ENCODE assay signal across 8 mouse cellular contexts in the genomic region with DNA sequence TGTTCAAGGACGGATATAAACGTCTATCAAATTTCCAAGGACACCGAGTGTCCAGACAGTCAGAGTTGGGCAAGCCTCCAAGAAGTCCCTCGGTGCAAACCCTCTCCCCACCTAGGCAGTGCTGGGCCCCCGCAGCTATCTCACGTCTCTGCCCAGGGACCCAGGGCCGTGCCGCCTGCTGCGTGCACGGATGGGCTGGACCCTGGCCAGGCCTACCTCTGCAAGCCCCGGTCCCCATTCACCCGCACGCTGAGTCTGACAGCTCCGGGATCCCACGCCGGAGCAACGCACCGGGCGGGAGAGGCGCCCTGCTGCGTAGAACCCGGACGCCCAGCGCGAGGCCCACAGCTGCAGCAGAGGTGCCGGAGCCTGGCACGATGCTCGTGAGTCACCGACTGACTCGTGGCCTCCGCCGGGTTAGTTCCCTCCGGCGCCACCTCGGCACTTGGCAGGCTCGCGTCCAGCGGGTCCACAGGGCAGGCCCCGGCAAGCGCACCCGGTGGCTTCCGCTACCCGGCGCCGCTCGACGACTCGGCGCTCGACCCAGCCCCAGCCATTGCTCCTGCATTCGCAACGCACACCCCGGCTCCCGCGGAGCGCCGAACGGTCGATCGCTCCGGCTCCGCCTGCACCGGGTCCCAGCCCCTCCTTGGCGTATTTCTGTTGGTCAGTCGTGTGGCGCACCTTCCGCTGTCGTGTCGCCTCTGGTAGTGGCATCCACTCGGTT. TPM values are rescaled to one million over a fixed set of nuclear protein-coding genes. Genes with fewer than 3 reads are reported as not detected.
DNase-seq lines count a peak whose midpoint lies in the region; ATAC-seq lines count a peak whose summit lies in the region.

No protein-coding gene starts in this region.

- peak; percentile 96 for ATAC-seq in heart, embryonic 15.5 days (replicated peaks; ENCODE audit: insufficient number of reproducible peaks, insufficient read depth, low FRiP score, low read depth)
- ATAC-seq in liver, embryonic 13.5 days (ENCODE audit: low read depth): peak; percentile 90
- peak; percentile 97 for ATAC-seq in stomach, embryonic 14.5 days (ENCODE audit: insufficient number of reproducible peaks, insufficient read depth, low FRiP score, low read depth)

- H3K4me2 ChIP-seq in heart, embryonic 15.5 days: peak overlapping the region; percentile 81
- peak overlapping the region; percentile 91 for H3K4me2 ChIP-seq in liver, embryonic 13.5 days
- peak overlapping the region; percentile 76 for H3K4me2 ChIP-seq in stomach, embryonic 14.5 days (replicated peaks; ENCODE audit: low read depth, low read length)

- H3K27ac ChIP-seq in forebrain, embryonic 10.5 days: peak overlapping the region; percentile 88
- peak overlapping the region; percentile 96 for H3K27ac ChIP-seq in heart, embryonic 15.5 days
- peak overlapping the region; percentile 88 for H3K27ac ChIP-seq in liver, embryonic 13.5 days
- peak overlapping the region; percentile 73 for H3K27ac ChIP-seq in stomach, embryonic 14.5 days (ENCODE audit: low read length)

- WGBS in forebrain, embryonic 10.5 days: under 1% methylated on average over 70 of the region's 70 CpGs
- under 1% methylated on average over 67 of the region's 70 CpGs for WGBS in heart, embryonic 15.5 days
- under 1% methylated on average over 70 of the region's 70 CpGs for WGBS in liver, embryonic 13.5 days (ENCODE audit: insufficient replicate concordance)
- WGBS in stomach, embryonic 14.5 days: under 1% methylated on average over 70 of the region's 70 CpGs

- no peaks in the 10 kb centered on the region for H3K9me3 ChIP-seq in forebrain, embryonic 10.5 days
- H3K9me3 ChIP-seq in heart, embryonic 15.5 days (replicated peaks): no peaks in the 10 kb centered on the region
- H3K9me3 ChIP-seq in liver, embryonic 13.5 days (replicated peaks): no peaks in the 10 kb centered on the region
- H3K9me3 ChIP-seq in stomach, embryonic 14.5 days (ENCODE audit: control insufficient read depth, low read depth, low read length): no peaks in the 10 kb centered on the region

- H3K4me1 ChIP-seq in forebrain, embryonic 10.5 days: peaks cover 32% of the 10 kb centered on the region
- H3K4me1 ChIP-seq in heart, embryonic 15.5 days (replicated peaks): peaks cover 38% of the 10 kb centered on the region
- H3K4me1 ChIP-seq in liver, embryonic 13.5 days (replicated peaks): peaks cover 63% of the 10 kb centered on the region
- H3K4me1 ChIP-seq in stomach, embryonic 14.5 days (ENCODE audit: control insufficient read depth, insufficient read depth, low read length): peaks cover 11% of the 10 kb centered on the region

- no peaks in the 10 kb centered on the region for H3K36me3 ChIP-seq in forebrain, embryonic 10.5 days (replicated peaks)
- H3K36me3 ChIP-seq in heart, embryonic 15.5 days: no peaks in the 10 kb centered on the region
- H3K36me3 ChIP-seq in liver, embryonic 13.5 days: no peaks in the 10 kb centered on the region
- H3K36me3 ChIP-seq in stomach, embryonic 14.5 days (ENCODE audit: control insufficient read depth, insufficient read depth, low read length): no peaks in the 10 kb centered on the region

- H3K27me3 ChIP-seq in forebrain, embryonic 10.5 days (ENCODE audit: poor library complexity, severe bottlenecking): no peaks in the 10 kb centered on the region
- no peaks in the 10 kb centered on the region for H3K27me3 ChIP-seq in heart, embryonic 15.5 days
- H3K27me3 ChIP-seq in liver, embryonic 13.5 days: no peaks in the 10 kb centered on the region
- no peaks in the 10 kb centered on the region for H3K27me3 ChIP-seq in stomach, embryonic 14.5 days (ENCODE audit: control insufficient read depth, insufficient read depth, low read length)

- peak overlapping the region; percentile 83 for H3K4me3 ChIP-seq in forebrain, embryonic 10.5 days
- H3K4me3 ChIP-seq in heart, embryonic 15.5 days: peak overlapping the region; percentile 85
- peak overlapping the region; percentile 89 for H3K4me3 ChIP-seq in liver, embryonic 13.5 days (replicated peaks)
- peak overlapping the region; percentile 87 for H3K4me3 ChIP-seq in stomach, embryonic 14.5 days (ENCODE audit: low read depth, low read length)

- DNase-seq in CD8-positive naive resting alpha-beta T cell, adult 2 months (ENCODE audit: low read depth in 2 of 2, low spot score in 2 of 2): peak; percentile 79
- peak; percentile 71 for DNase-seq in c-Kit-positive CD71-negative TER-119-negative erythroid progenitor cells, embryonic 14.5 days (ENCODE audit: low read depth)
- peak; percentile 88 for DNase-seq in forebrain, embryonic 10.5 days (ENCODE audit: extremely low spot score, low spot score)
- peak; percentile 95 for DNase-seq in kidney, postnatal 14 days
- peak; percentile 86 for DNase-seq in liver, embryonic 13.5 days
- DNase-seq in natural killer cell, adult 2 months (ENCODE audit: low spot score in 2 of 2): peak; percentile 79 to 86

- peak overlapping the region; percentile 85 for H3K9ac ChIP-seq in heart, embryonic 15.5 days
- peak overlapping the region; percentile 90 for H3K9ac ChIP-seq in liver, embryonic 13.5 days
- peak overlapping the region; percentile 62 for H3K9ac ChIP-seq in stomach, embryonic 14.5 days (replicated peaks; ENCODE audit: low read depth, low read length)

RNA-seq across cellular contexts. Expression of a gene that starts 11.7 kb away (rescaled TPM):
- 18.0 and 19.2 TPM in 2 replicates for polyA plus RNA-seq in forebrain, embryonic 10.5 days (2016; fragmentation: Nextera tagmentation; extraction: Ambion mirVana)
- 27.3 and 35.2 TPM in 2 replicates for polyA plus RNA-seq in heart, embryonic 15.5 days (2015; fragmentation: Nextera tagmentation; extraction: Ambion mirVana)
- 26.2 and 32.1 TPM in 2 replicates for polyA plus RNA-seq in liver, embryonic 13.5 days (2015; fragmentation: Nextera tagmentation; extraction: Ambion mirVana)
- polyA plus RNA-seq in stomach, embryonic 14.5 days (2014; fragmentation: Nextera tagmentation; extraction: Ambion mirVana): 26.0 and 28.9 TPM in 2 replicates

Comparison
In these comparisons a context has a peak if more than half of its experiments do, and no peak if none do; other contexts are left out.
1. Peak in every context shown above with its lines: DNase-seq, ATAC-seq, H3K4me3 ChIP-seq and H3K27ac ChIP-seq.